Mouse (Mus musculus) heart, embryonic 16.5 days (tissue): ENCODE data around the gene Pafah1b1. TPM values are rescaled to one million over a fixed set of nuclear protein-coding genes. Genes with fewer than 3 reads are reported as not detected.

Experiments
- ATAC-seq: fragments of 200-750 bp; cut with Nextera tagmentation; replicated peaks from 2 replicates; pipeline ENCODE4 v1.8.0; 2017; ENCODE audit warnings: moderate number of reproducible peaks; ENCODE audit not compliant: insufficient read depth, low FRiP score; ENCODE audit errors: extremely low read depth
- H3K27ac ChIP-seq: fragments of 300-500 bp; sonication (generic); 2 replicates; pipeline ENCODE4 v1.5.1; 2014; ENCODE audit warnings: mild to moderate bottlenecking, low read length, control low read depth, moderate library complexity
- H3K27me3 ChIP-seq: fragments of 300-500 bp; sonication (generic); 2 replicates; pipeline ENCODE4 v1.6.1; 2014; ENCODE audit warnings: low read length, mixed read lengths; ENCODE audit not compliant: control insufficient read depth, insufficient read depth
- H3K36me3 ChIP-seq: fragments of 300-500 bp; sonication (generic); 2 replicates; pipeline ENCODE4 v1.6.1; 2014; ENCODE audit not compliant: control insufficient read depth, insufficient read depth
- H3K4me1 ChIP-seq: fragments of 300-500 bp; sonication (generic); 2 replicates; pipeline ENCODE4 v1.6.1; 2014; ENCODE audit warnings: low read length, mixed read lengths; ENCODE audit not compliant: control insufficient read depth, insufficient read depth
- H3K4me2 ChIP-seq: fragments of 300-500 bp; sonication (generic); 2 replicates; pipeline ENCODE4 v1.6.1; 2014; ENCODE audit warnings: low read depth, mild to moderate bottlenecking, control low read depth, low read length
- H3K4me3 ChIP-seq: fragments of 300-500 bp; sonication (generic); 2 replicates; pipeline ENCODE4 v1.5.1; 2014; ENCODE audit warnings: mild to moderate bottlenecking, control low read depth, low read length
- H3K9ac ChIP-seq: fragments of 300-500 bp; sonication (generic); 2 replicates; pipeline ENCODE4 v1.6.1; 2014; ENCODE audit warnings: low read length, control low read depth
- H3K9me3 ChIP-seq: fragments of 300-500 bp; sonication (generic); replicated peaks from 2 replicates; pipeline ENCODE4 v1.6.1; 2016; ENCODE audit warnings: low read length; ENCODE audit not compliant: control insufficient read depth
- WGBS: fragments of 180-500 bp; shearing (Covaris S2); extraction: QIAGEN DNeasy Blood & Tissue Kit; methylation state at CpG from one replicate; pipeline ENCODE4 v1.1.7; 2014; 5-methylcytosine and 5-hydroxymethylcytosine counted together
- polyA plus RNA-seq: library from polyadenylated mRNA; unstranded; fragments of >200 nt; fragmentation: Nextera tagmentation; extraction: Ambion mirVana; gene quantifications from 2 replicates; pipeline ENCODE4 v1.2.1, GENCODE M21; 2015

Gene Pafah1b1
- polyA plus RNA-seq, 1 experiment from 2014 or later = 53.1 TPM

GRCm38 (mm10) chr11:74660336-74660735, 64.1 kb downstream of the Pafah1b1 start:
- no peak for ATAC-seq

DNA sequence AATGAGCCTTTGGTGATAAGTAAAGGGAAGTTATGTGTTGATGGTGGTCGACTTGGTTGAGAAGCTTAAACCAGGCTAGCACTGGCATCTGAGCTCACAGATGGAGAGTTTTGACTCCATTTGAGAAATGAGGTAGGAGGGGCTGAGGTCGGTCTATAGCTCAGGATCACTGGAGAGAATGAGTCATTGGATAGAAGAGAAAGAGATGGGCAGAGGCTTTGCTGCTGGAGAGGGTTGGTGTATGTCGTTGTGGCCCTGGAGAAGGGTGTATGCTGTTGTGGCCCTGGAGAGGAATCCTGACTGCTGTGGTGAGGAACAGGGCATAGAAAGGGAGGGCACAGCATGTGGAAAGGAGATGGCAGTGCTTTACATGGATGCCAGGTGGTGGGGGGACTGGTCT, 68.5 kb downstream of the Pafah1b1 start:
- no peak overlapping the region for H3K4me3 ChIP-seq
- ATAC-seq = no peak
- peaks cover 45% of the 10 kb centered on the region for H3K4me1 ChIP-seq
- H3K9me3 ChIP-seq = no peaks in the 10 kb centered on the region
- no peak overlapping the region for H3K9ac ChIP-seq
- WGBS = 69% methylated on average over 3 of the region's 3 CpGs
- no peak overlapping the region for H3K27ac ChIP-seq
- H3K4me2 ChIP-seq = no peak overlapping the region
- H3K27me3 ChIP-seq = no peaks in the 10 kb centered on the region
- peaks cover 44% of the 10 kb centered on the region for H3K36me3 ChIP-seq

More at GRCm38 (mm10) chr11:74660336-74660735, 64.1 kb downstream of the Pafah1b1 start:
- 92% methylated on average over 13 of the region's 13 CpGs for WGBS
- peaks cover 3% of the 10 kb centered on the region; the same call in 1 of the 2 replicates for H3K4me1 ChIP-seq
- no peaks in the 10 kb centered on the region for H3K9me3 ChIP-seq
- no peak overlapping the region for H3K27ac ChIP-seq
- H3K4me2 ChIP-seq = no peak overlapping the region
- peaks cover 85% of the 10 kb centered on the region for H3K36me3 ChIP-seq
- no peak overlapping the region for H3K9ac ChIP-seq
- no peak overlapping the region for H3K4me3 ChIP-seq
- H3K27me3 ChIP-seq = no peaks in the 10 kb centered on the region

DNA sequence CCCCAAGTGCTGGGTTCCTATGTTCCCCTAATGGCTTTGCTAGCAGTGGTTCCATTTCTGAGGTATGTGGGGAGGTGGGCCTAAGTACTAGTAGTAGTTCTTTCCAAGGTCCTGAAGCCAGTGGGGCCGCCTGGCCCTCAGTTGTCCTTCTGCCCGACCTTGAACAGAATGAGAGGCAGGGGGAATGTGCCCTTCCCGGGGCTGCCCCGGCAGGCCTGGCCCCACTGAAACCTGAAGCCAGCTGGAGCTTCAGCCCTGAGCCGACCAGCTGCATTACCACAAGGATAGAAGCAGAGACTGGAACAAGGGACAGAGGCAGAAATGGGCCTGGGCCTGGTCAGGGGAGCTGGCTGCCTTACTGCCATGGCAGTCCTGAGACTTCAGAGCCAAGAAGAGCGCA, 71.1 kb downstream of the Pafah1b1 start:
- H3K4me3 ChIP-seq = peak overlapping the region; percentile 26
- peak overlapping the region; percentile 64 for H3K4me2 ChIP-seq
- peaks cover 54% of the 10 kb centered on the region for H3K4me1 ChIP-seq

DNA sequence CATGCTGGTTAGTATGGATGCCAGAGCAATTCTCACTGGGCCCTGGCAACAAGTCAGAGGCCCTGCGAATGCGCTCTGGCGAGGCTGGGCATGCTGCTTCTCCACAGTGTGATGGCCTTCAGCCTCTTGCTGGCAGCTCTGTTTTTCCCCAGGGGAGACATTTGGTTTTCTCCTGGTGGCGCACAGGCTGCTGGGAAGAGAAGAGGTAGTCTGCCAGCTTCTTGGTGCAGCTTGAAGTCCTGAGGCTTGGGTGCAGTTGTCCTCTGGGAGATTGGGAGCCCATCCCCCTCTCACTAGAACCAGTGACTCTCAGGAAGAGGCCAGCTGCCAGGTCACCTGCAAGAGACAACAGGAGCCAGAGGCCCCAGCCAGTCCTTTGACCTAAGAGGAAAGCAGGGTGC, 71.7 kb downstream of the Pafah1b1 start:
- Histone ChIP-seq H3K36me3 (peaks cover 13% of the 10 kb centered on the region), H3K4me1 (peaks cover 54% of the 10 kb centered on the region), H3K27me3 (no peaks in the 10 kb centered on the region), H3K4me3 (peak overlapping the region; percentile 26), H3K9me3 (no peaks in the 10 kb centered on the region), H3K9ac (peak overlapping the region; percentile 70), H3K4me2 (peak overlapping the region; percentile 64), H3K27ac (peak overlapping the region; percentile 95)
- WGBS = 63% methylated on average over 4 of the region's 4 CpGs
- peak; percentile 23; the same call in 1 of the 2 replicates for ATAC-seq

More for the DNA sequence above, 71.1 kb downstream of the Pafah1b1 start:
- Histone ChIP-seq H3K9ac (peak overlapping the region; percentile 70), H3K36me3 (peaks cover 19% of the 10 kb centered on the region), H3K27ac (peak overlapping the region; percentile 95), H3K9me3 (no peaks in the 10 kb centered on the region), H3K27me3 (no peaks in the 10 kb centered on the region)
- ATAC-seq = peak; percentile 43
- 43% methylated on average over 6 of the region's 6 CpGs for WGBS

DNA sequence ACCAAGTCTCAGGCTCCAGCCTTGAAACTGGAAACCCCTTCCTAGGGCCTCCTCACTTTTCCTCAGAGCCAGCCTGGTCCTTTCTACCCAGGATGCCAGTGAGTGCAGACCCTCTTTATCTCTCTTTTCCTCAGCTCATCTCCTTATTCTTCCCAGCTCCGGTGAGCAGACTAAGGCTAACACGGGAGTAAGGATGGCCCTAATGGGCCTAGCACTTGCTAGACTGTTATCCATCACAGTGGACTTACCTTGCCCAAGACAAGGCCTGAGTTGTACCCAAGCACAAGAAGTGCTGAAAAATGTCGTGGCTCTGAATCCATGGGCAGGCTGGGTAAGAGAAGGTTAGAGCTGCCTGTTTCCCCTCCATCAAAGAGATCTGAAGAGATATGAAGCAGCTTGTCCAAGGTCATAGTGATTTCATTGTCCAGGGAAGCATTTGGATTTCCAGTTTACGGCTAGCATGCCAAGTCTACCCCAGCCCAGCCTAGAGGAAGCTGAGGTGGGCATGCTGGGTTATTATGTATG, 73.8 kb downstream of the Pafah1b1 start:
- Histone ChIP-seq H3K36me3 (no peaks in the 10 kb centered on the region), H3K27me3 (no peaks in the 10 kb centered on the region), H3K4me1 (peaks cover 54% of the 10 kb centered on the region), H3K4me3 (peak overlapping the region; percentile 75), H3K9me3 (no peaks in the 10 kb centered on the region), H3K4me2 (peak overlapping the region; percentile 64), H3K27ac (peak overlapping the region; percentile 93), H3K9ac (peak overlapping the region; percentile 98)
- ATAC-seq = no peak
- 23% methylated on average over 4 of the region's 4 CpGs for WGBS

DNA sequence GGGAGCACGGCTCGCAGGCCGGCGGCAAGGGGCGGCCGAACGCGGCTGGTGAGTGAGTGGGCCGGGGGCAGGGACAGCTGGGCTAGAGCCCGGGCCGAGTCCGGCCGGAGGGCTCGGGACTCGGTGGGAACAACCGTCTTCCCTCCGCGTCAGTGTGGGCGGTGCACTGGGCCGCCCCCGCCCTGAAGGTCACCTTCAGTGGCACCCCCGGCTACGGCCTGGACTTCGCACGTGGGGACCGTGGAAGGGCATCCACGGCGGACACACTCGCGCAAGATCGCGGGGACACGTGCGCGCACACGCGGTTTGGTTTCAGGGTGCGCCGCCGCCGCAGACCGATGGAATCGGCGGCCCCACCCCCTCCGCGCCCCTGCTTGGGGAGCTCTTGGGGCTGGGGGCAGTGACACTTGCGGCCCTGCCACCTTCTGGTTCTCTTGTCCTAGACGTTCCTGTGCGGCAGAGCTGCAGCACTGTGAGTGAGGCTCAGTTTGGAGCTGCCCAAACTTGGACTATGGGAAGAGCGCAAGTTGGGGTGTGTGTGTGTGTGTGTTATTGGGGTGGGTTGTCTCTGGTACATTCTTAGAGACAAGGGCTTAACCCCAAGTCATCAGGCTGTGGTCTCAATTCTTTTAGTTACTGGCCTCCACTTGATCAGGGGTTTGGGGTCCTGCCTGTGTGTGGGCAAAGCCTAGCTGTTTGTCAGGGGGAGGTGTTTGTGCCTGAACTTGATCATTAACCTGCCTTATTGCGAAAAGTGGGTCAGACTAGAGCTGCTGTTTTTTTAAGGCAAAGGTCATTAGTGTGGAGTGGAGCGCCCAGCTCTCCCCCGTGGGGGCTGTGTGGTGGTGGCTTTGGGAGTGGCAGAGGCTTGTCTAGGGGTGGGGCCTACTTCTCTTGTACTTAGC, 74.6 kb downstream of the Pafah1b1 start:
- H3K9ac ChIP-seq = peak overlapping the region; percentile 98

GRCm38 (mm10) chr11:74649095-74649646, 75.3 kb downstream of the Pafah1b1 start, which contains the start of gene Cluh:
TSS of gene Cluh (plus strand) at chr11:74649495.
- Histone ChIP-seq H3K4me1 (peaks cover 40% of the 10 kb centered on the region), H3K4me3 (peak within 1 kb of the TSS; percentile 75), H3K27ac (peak within 1 kb of the TSS; percentile 93), H3K4me2 (peak within 1 kb of the TSS; percentile 64), H3K36me3 (no peaks in the 10 kb centered on the region), H3K9me3 (no peaks in the 10 kb centered on the region), H3K9ac (peak within 1 kb of the TSS; percentile 98), H3K27me3 (no peaks in the 10 kb centered on the region)
- under 1% methylated on average over 55 of the region's 58 CpGs for WGBS
- ATAC-seq = peak; percentile 84

More for the DNA sequence above, 74.6 kb downstream of the Pafah1b1 start:
- Histone ChIP-seq H3K4me3 (peak overlapping the region; percentile 75), H3K27ac (peak overlapping the region; percentile 93), H3K36me3 (no peaks in the 10 kb centered on the region), H3K27me3 (no peaks in the 10 kb centered on the region), H3K4me2 (peak overlapping the region; percentile 64), H3K4me1 (peaks cover 46% of the 10 kb centered on the region), H3K9me3 (no peaks in the 10 kb centered on the region)
- peak; percentile 11; the same call in 1 of the 2 replicates for ATAC-seq
- WGBS = under 1% methylated on average over 47 of the region's 53 CpGs

DNA sequence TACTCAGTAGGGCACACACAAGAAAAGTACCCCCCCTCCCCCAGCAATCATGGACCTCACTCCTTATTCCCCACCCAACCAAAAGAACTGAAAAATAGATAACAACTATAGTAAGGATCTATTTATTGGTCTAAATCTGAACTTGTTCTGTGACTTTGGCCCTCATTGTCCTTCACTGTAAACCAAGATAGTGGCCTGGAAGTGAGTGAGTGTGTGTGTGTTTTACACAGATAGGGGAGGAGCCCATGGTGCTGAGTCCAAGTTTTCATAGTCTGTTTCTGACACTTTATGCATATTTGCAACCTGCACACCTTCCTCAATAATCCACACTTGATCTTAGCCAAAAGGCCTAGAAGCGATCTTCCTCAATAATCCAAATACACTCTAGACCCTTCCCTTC, 75.8 kb downstream of the Pafah1b1 start:
- Histone ChIP-seq H3K9me3 (no peaks in the 10 kb centered on the region), H3K36me3 (no peaks in the 10 kb centered on the region), H3K4me3 (peak overlapping the region; percentile 75), H3K4me2 (peak overlapping the region; percentile 64), H3K27me3 (no peaks in the 10 kb centered on the region), H3K4me1 (peaks cover 35% of the 10 kb centered on the region), H3K27ac (peak overlapping the region; percentile 88), H3K9ac (peak overlapping the region; percentile 98)
- ATAC-seq = no peak
- 12% methylated on average over 1 of the region's 1 CpGs for WGBS
